Mouse (Mus musculus) forebrain, embryonic 11.5 days (tissue): ENCODE measurements around the gene Gsto1. TPM values are rescaled to one million over a fixed set of nuclear protein-coding genes. Genes with fewer than 3 reads are reported as not detected.
A peak's percentile ranks its signal among the peaks of the same experiment; 100 is the strongest.

ENCODE experiments used
- ATAC-seq: fragments of 200-750 bp; cut with Nextera tagmentation; replicated peaks from 2 replicates; pipeline ENCODE4 v1.8.0; 2017; ENCODE audit warnings: moderate TSS enrichment; ENCODE audit not compliant: low FRiP score
- DNase-seq: peaks from one replicate; pipeline ENCODE4 v3.0.0-alpha.2; 2017; ENCODE audit warnings: low spot score
- H3K27ac ChIP-seq: fragments of 300-500 bp; sonication (generic); 2 replicates; pipeline ENCODE4 v1.5.1; 2014; ENCODE audit warnings: low read depth, low read length
- H3K27me3 ChIP-seq: fragments of 300-500 bp; sonication (generic); 2 replicates; pipeline ENCODE4 v1.6.1; 2014; ENCODE audit warnings: mild to moderate bottlenecking, low read length, mixed read lengths; ENCODE audit not compliant: control insufficient read depth, insufficient read depth
- H3K36me3 ChIP-seq: fragments of 300-500 bp; sonication (generic); 2 replicates; pipeline ENCODE4 v1.6.1; 2014; ENCODE audit warnings: mild to moderate bottlenecking, low read length, moderate library complexity, mixed read lengths; ENCODE audit not compliant: control insufficient read depth, insufficient read depth
- H3K4me1 ChIP-seq: fragments of 300-500 bp; sonication (generic); replicated peaks from 2 replicates; pipeline ENCODE4 v1.6.1; 2014; ENCODE audit warnings: low read length, mixed read lengths; ENCODE audit not compliant: control insufficient read depth, insufficient read depth
- H3K4me2 ChIP-seq: fragments of 300-500 bp; sonication (generic); 2 replicates; pipeline ENCODE4 v1.6.1; 2014; ENCODE audit warnings: low read depth, mild to moderate bottlenecking, low read length, moderate library complexity, mixed read lengths; ENCODE audit not compliant: severe bottlenecking
- H3K4me3 ChIP-seq: fragments of 300-500 bp; sonication (generic); 2 replicates; pipeline ENCODE4 v1.5.1; 2014; ENCODE audit warnings: low read depth, low read length
- H3K9ac ChIP-seq: fragments of 300-500 bp; sonication (generic); 2 replicates; pipeline ENCODE4 v1.6.1; 2014; ENCODE audit warnings: low read length
- H3K9me3 ChIP-seq: fragments of 300-500 bp; sonication (generic); 2 replicates; pipeline ENCODE4 v1.6.1; 2016; ENCODE audit warnings: low read length, mixed read lengths; ENCODE audit not compliant: control insufficient read depth
- WGBS: fragments of 180-500 bp; shearing (Covaris S2); extraction: QIAGEN DNeasy Blood & Tissue Kit; methylation state at CpG from one replicate; pipeline ENCODE4 v1.1.7; 2014; 5-methylcytosine and 5-hydroxymethylcytosine counted together
- polyA plus RNA-seq: library from polyadenylated mRNA; unstranded; fragments of >200 nt; fragmentation: Nextera tagmentation; extraction: Ambion mirVana; gene quantifications from 2 replicates; pipeline ENCODE4 v1.2.1, GENCODE M21; 2014

Gsto1 gene
- polyA plus RNA-seq, 1 experiment from 2014 or later = 83.2 TPM

DNA sequence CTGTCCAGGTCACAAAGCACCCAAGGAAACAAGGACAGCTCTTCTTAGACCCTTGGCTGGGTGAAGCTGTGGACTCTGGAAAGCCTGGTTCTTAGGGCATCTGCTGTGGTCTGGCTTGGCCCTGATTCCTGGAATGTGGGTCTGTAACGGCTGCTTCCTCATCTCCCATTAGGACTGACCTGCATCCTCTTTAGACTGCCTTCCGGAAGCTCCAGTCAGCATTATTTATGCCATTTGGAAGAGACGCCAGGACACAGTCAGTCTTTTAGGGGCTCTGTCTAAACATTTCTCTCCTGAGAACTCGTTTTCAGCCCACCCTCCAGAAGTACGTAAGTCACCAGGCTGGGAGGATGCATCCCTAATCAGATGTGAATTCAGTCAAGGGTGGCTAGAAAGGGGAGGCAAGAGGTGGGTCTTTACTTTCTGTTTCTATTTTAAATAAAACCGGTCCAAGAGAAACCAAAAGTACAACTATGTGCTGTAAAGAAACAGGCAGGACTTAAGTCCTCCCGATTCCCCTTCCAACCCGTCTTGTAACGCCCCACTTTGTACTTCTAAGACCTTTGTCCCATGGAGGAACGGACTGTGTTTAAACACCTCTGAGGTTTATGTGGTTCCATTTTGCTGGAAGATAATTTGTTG is 35.8 kb downstream of the Gsto1 start:
- Histone ChIP-seq H3K4me2 (no peak overlapping the region), H3K4me3 (no peak overlapping the region), H3K27ac (no peak overlapping the region), H3K36me3 (no peaks in the 10 kb centered on the region; the same call in 1 of the 2 replicates), H3K9ac (no peak overlapping the region), H3K27me3 (no peaks in the 10 kb centered on the region), H3K9me3 (no peaks in the 10 kb centered on the region), H3K4me1 (no peaks in the 10 kb centered on the region)
- DNase-seq = no peak
- WGBS = 85% methylated on average over 10 of the region's 10 CpGs
- no peak for ATAC-seq

DNA sequence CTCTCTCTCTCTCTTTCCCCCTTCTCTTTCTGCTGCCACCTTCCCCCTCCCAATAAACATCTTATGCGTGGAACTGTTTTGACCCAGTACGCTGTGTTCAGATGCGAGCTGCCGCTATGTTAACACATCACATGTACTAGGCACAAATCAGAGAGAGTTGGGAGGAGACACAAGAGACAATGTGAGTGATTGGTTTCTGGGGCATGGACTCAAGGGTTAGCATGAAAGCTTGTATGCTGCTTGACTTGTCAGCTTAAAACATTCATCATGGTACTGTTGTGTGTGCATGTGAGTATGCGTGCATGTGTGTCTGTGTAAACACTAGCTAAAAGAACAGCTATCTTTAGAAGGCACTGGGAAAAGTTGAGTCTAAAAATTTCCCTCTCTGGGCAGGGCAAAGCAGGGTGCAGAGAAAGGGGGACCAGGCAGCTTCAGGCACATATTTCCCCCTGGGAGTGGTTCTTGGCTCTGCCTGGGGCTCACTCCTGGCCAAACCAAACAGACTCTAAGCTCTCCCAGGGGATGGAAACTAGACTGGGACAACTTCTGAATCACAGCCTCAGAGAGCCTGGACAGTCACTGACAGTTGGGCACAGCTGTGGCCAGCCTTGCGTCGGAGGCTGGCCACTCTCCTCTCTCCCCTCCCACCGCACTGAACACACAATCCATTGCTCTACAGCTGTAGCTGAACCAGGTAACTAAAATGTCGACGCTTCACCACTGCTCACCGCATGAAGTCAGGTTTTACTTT is 37.0 kb downstream of the Gsto1 start:
- no peaks in the 10 kb centered on the region; the same call in 1 of the 2 replicates for H3K36me3 ChIP-seq
- no peaks in the 10 kb centered on the region for H3K27me3 ChIP-seq
- H3K4me3 ChIP-seq = no peak overlapping the region
- no peak overlapping the region for H3K9ac ChIP-seq
- H3K27ac ChIP-seq = no peak overlapping the region
- DNase-seq (no peak), ATAC-seq (no peak)
- no peaks in the 10 kb centered on the region for H3K9me3 ChIP-seq
- WGBS = 87% methylated on average over 11 of the region's 11 CpGs
- H3K4me1 ChIP-seq = no peaks in the 10 kb centered on the region
- H3K4me2 ChIP-seq = no peak overlapping the region

DNA sequence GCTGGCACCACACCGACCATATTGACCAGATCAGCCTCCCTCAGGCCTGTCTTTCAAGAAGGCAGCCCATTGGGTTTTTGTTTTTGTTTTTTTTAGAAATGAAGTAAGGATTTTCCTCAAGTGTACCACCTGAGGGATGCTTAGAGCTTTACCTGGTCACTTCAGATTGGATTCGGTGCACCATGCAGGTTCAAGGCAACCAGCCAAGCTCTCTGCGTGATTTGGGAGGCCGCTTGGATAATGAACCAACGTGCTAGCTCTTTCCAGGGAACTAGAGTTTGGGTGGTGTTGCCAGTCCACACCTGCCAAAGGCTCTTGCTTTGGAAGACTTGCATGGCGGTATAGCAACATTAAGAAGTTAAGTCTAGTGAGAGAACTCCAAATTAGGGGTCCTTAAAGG is 38.3 kb downstream of the Gsto1 start:
- no peaks in the 10 kb centered on the region for H3K27me3 ChIP-seq
- no peak overlapping the region for H3K4me2 ChIP-seq
- H3K9me3 ChIP-seq = no peaks in the 10 kb centered on the region
- no peaks in the 10 kb centered on the region for H3K4me1 ChIP-seq
- no peak overlapping the region for H3K4me3 ChIP-seq
- 94% methylated on average over 6 of the region's 6 CpGs for WGBS
- peaks cover 3% of the 10 kb centered on the region; the same call in 1 of the 2 replicates for H3K36me3 ChIP-seq
- ATAC-seq = no peak
- DNase-seq = no peak
- H3K9ac ChIP-seq = no peak overlapping the region
- H3K27ac ChIP-seq = no peak overlapping the region

DNA sequence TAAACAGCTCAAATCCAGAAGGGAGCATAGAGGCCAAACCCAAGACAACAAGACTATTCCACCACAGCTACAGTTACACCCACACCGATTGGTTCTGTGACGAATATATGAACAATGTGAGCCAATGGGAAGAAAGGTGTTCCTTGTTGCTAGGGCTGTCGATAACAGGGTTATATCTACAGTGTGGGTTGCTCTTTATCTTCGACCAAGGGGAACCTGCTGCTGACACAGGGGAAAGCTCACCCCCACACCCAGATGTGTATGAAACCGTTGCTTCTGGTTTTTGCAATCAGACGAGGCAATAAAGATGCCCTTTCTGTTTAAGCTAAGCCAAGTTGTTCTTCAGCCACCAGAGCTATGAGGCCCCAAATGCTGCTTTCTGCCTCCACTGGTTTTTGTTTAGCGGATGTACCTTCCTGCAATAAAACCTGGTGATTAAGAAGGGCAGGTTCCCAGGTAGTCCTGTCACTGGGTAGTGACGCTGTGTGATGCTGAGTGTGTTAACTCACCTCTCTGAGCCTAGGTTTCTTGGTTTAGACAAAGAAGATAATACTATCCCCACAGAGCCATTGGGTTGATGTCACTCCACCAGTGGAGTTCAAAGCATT is 43.8 kb downstream of the Gsto1 start:
- no peak overlapping the region for H3K9ac ChIP-seq
- no peaks in the 10 kb centered on the region for H3K27me3 ChIP-seq
- H3K9me3 ChIP-seq = no peaks in the 10 kb centered on the region
- no peak for ATAC-seq
- no peak overlapping the region for H3K27ac ChIP-seq
- no peak overlapping the region for H3K4me2 ChIP-seq
- H3K4me3 ChIP-seq = no peak overlapping the region
- peaks cover 3% of the 10 kb centered on the region; the same call in 1 of the 2 replicates for H3K36me3 ChIP-seq
- peaks cover 4% of the 10 kb centered on the region; the same call in 1 of the 2 replicates for H3K4me1 ChIP-seq
- 93% methylated on average over 8 of the region's 8 CpGs for WGBS
- DNase-seq = no peak

DNA sequence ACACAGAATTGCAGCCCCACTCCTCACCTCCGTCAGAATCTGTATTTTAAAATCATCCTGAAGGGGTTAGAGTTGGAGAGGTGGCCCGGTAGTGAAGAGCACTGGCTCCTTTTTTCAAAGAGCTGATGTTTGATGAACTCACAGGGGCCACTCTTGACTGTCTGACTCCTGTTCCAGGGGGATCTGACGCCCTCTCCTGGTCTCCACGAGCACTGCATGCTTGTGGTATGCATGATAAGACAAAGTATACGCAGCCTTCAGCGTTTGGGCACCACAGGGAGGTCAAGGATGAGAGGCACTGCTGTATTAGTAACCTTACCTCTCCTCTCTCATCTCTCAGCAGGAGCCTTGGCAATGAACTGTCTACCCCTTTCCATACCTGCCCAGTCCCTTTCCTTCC is 45.2 kb downstream of the Gsto1 start:
- H3K4me3 ChIP-seq = no peak overlapping the region
- WGBS = 65% methylated on average over 6 of the region's 6 CpGs
- no peak for DNase-seq
- no peak overlapping the region for H3K27ac ChIP-seq
- H3K27me3 ChIP-seq = no peaks in the 10 kb centered on the region
- no peaks in the 10 kb centered on the region for H3K9me3 ChIP-seq
- ATAC-seq = no peak
- H3K36me3 ChIP-seq = peaks cover 3% of the 10 kb centered on the region; the same call in 1 of the 2 replicates
- peaks cover 5% of the 10 kb centered on the region; the same call in 1 of the 2 replicates for H3K4me1 ChIP-seq
- H3K4me2 ChIP-seq = no peak overlapping the region
- H3K9ac ChIP-seq = no peak overlapping the region

DNA sequence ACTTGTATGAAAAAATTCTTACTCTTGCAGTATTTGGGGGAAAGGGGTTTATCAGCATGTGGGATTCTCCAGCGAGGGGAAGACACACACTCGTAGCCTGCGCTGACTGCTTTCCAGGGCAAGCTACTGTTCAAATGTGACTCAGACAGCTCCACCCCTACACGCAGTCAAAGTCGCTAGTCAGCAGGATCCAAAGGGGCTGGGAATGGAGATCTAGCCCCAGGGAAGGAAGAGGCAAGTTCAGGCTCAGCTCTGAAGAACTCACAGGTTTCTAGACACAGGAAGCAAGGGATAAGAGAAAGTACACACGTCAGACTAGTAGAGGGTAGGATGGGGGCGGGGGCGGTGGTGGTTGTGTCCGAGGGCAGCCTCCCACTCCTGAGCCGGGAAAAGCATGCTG is 45.8 kb downstream of the Gsto1 start:
- Histone ChIP-seq H3K4me3 (no peak overlapping the region), H3K4me2 (no peak overlapping the region), H3K9me3 (no peaks in the 10 kb centered on the region), H3K27ac (no peak overlapping the region), H3K27me3 (no peaks in the 10 kb centered on the region), H3K9ac (no peak overlapping the region), H3K4me1 (peaks cover 5% of the 10 kb centered on the region; the same call in 1 of the 2 replicates), H3K36me3 (peaks cover 3% of the 10 kb centered on the region; the same call in 1 of the 2 replicates)
- no peak for DNase-seq
- no peak for ATAC-seq
- 86% methylated on average over 10 of the region's 10 CpGs for WGBS

DNA sequence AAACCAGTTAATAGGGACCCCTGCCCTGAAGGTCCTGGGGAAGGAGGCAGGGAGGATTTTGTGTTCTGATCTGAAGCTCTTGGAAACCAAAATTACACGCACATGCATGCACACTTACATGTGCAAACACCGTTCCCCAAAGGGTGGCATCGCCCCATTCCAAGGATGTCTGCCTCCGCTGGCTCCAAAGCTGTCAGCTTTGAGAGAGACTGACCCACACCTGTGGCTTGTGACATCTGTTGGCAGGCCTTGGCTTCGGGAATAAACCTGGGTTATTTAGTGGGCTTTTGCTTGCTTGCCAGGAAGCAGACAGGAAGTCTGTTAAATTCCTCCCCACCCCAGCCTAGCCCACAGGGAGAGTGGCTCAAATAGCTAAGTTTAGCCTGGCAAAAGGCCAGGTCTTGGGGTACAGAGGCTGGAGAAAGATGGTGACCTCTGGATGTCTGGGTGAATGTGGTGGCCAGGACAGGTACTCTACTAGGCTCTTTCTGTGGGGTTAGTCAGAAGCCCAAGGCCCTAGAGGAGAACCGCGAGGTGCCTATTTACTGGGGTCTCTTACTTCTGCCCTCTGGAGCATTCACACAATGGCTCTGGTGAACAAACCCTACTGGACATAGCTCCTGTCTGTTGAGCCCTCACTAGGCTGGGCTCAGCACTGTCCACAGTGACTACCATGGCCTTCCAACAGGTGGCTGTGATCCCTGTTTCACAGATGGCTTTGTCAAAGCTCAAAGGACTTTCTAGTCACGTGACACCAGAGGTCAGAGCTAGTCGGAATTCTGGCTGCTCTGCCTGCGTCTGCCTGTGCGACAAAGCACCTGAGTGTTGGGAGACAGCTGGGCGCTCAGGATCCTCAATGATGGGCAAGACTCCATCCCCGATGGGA is 47.8 kb downstream of the Gsto1 start:
- Histone ChIP-seq H3K27me3 (no peaks in the 10 kb centered on the region), H3K4me3 (no peak overlapping the region), H3K4me2 (no peak overlapping the region), H3K36me3 (no peaks in the 10 kb centered on the region; the same call in 1 of the 2 replicates), H3K9ac (no peak overlapping the region), H3K27ac (no peak overlapping the region), H3K4me1 (peaks cover 5% of the 10 kb centered on the region; the same call in 1 of the 2 replicates), H3K9me3 (no peaks in the 10 kb centered on the region)
- ATAC-seq (no peak), DNase-seq (no peak)
- 72% methylated on average over 13 of the region's 13 CpGs for WGBS

DNA sequence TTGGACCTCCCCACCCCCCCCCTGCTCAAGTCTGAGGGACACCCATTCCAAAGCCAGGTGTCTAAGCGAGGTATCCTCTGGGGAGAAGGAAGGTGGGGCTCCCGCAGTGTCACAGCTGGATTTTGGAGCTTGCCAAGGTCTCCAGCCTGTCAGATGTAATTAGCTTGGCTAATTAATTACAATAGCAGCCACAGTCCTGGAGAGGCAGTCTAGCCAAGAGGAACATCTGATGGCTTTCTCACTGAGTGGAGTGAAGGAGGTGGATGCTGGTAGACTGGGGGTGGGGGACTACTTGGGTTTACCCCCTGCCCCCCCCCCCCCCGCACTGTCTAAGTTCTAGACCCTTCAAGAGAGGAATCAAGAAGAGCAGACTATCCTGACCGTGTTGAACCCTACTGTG is 48.9 kb downstream of the Gsto1 start:
- Histone ChIP-seq H3K9ac (no peak overlapping the region), H3K27me3 (no peaks in the 10 kb centered on the region), H3K9me3 (no peaks in the 10 kb centered on the region), H3K4me3 (no peak overlapping the region), H3K27ac (no peak overlapping the region), H3K36me3 (no peaks in the 10 kb centered on the region), H3K4me2 (no peak overlapping the region), H3K4me1 (peaks cover 5% of the 10 kb centered on the region)
- WGBS = 55% methylated on average over 4 of the region's 4 CpGs
- ATAC-seq (peak; percentile 32), DNase-seq (no peak)
